Mouse (Mus musculus) ES-Bruce4 (cell line): ENCODE measurements around the gene Glipr1l2.
"Not testable (repeated sequence)": the region's sequence is repeated elsewhere in the genome, so short reads cannot be mapped to it uniquely, and the experiment has no call there.

Experiments used
- CTCF ChIP-seq: IDR thresholded peaks from one replicate; pipeline ENCODE4 v1.8.1; 2011; ENCODE audit warnings: low read depth, low read length
- EP300 ChIP-seq: IDR thresholded peaks from 2 replicates; pipeline ENCODE4 v1.6.1; 2011; ENCODE audit warnings: low read depth, low read length; ENCODE audit not compliant: insufficient read depth
- POLR2A ChIP-seq: IDR thresholded peaks from one replicate; pipeline ENCODE4 v1.8.1; 2011; ENCODE audit warnings: low read length; ENCODE audit not compliant: insufficient read depth

GRCm38 (mm10) chr10:112043523-112043922 lies 39.6 kb upstream of the Glipr1l2 start:
- not testable (repeated sequence) for TF ChIP-seq EP300, POLR2A, CTCF
